Mouse (Mus musculus) layer of hippocampus, adult 9-10 months (tissue): Measurements from ENCODE around the gene Chpt1.

ENCODE experiments used
- DNase-seq: peaks from one replicate; pipeline ENCODE4 v3.0.0; 2022; ENCODE audit warnings: low spot score

Chpt1 gene

GRCm38 (mm10) chr10:88404220-88404619 lies 99.7 kb downstream of the Chpt1 start:
- no peak for DNase-seq

GRCm38 (mm10) chr10:88403021-88403420 lies 100.9 kb downstream of the Chpt1 start:
- DNase-seq = no peak
